ENCODE assay signal across 8 mouse cellular contexts in the genomic region with DNA sequence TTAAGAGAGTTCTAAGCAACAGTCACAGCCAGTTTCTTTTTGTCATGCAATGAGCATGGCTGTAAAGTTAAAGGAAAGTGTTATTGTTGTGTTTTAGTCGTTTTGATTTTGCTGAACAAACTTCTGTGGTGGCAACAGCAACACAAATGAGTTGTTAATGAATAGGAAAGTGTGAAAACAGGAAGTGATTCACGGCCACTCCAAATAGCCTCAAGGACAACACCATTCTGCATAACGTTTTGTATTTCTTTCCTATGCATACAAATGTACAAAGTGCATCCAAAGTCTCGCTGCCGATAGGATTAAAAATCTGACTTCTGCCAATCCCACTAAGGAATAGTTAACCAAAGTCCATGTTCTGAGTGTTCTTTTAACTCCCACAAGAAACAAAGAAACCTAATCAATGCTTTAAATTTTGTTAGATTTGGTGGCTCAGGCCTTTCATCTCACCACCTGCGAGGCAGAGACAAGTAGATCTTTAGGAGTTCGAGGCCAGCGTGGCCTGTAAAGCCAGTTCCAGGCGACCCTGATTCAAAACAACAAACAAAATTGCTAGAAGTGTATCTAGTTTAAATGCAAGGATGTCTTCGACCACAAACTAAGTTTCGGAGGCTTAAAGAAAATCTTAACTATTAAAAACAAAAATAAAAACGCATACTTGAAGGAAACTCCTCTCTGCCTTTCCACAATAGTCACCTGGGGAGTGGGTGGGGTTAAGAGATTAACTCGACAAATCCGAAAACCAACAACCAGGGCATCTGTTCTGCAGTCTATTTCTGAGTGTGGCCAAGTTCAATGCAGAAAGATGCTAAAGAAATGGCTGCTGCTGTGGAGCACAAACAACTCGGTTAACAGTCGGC. TPM values are rescaled to one million over a fixed set of nuclear protein-coding genes. Genes with fewer than 3 reads are reported as not detected.
DNase-seq lines count a peak whose midpoint lies in the region; ATAC-seq lines count a peak whose summit lies in the region.

No protein-coding gene starts in this region.

- H3K36me3 ChIP-seq in heart, embryonic 14.5 days (ENCODE audit: control insufficient read depth, insufficient read depth, low read length), result peaks cover 18% of the 10 kb centered on the region
- H3K36me3 ChIP-seq in heart, embryonic 15.5 days, result peaks cover 14% of the 10 kb centered on the region
- peaks cover 13% of the 10 kb centered on the region; the same call in 1 of the 2 replicates for H3K36me3 ChIP-seq in lung, embryonic 15.5 days
- peaks cover 17% of the 10 kb centered on the region for H3K36me3 ChIP-seq in stomach, embryonic 16.5 days (ENCODE audit: control insufficient read depth, insufficient read depth, low read length)

- DNase-seq in heart, postnatal 36 days, result no peak
- peak; percentile 14 for DNase-seq in NIH3T3 (ENCODE audit: low read depth)
- no peak for DNase-seq in adrenal gland, adult 18-20 months (ENCODE audit: low spot score in 2 of 2)

- peak overlapping the region; percentile 65 to 70; a peak in 3 of 4 replicates for H3K27ac ChIP-seq in heart, embryonic 14.5 days (replicated peaks in 1 of 2; ENCODE audit: control insufficient read depth in 1 of 2, insufficient read depth in 1 of 2, low read depth in 2 of 2, low read length in 2 of 2)
- peak overlapping the region; percentile 57; the same call in 1 of the 2 replicates for H3K27ac ChIP-seq in heart, embryonic 15.5 days
- H3K27ac ChIP-seq in lung, embryonic 15.5 days, result peak overlapping the region; percentile 55; the same call in 1 of the 2 replicates
- H3K27ac ChIP-seq in stomach, embryonic 16.5 days (ENCODE audit: low read length), result peak overlapping the region; percentile 78

- H3K4me1 ChIP-seq in heart, embryonic 14.5 days (ENCODE audit: control insufficient read depth in 2 of 2, insufficient read depth in 2 of 2, low read length in 2 of 2), result peaks cover 3 to 6% of the 10 kb centered on the region in 2 experiments; a peak in 2 of 4 replicates
- H3K4me1 ChIP-seq in heart, embryonic 15.5 days (replicated peaks), result peaks cover 6% of the 10 kb centered on the region
- peaks cover 8% of the 10 kb centered on the region for H3K4me1 ChIP-seq in lung, embryonic 15.5 days
- no peaks in the 10 kb centered on the region for H3K4me1 ChIP-seq in stomach, embryonic 16.5 days (ENCODE audit: control insufficient read depth, insufficient read depth, low read length)

- ATAC-seq in heart, embryonic 14.5 days (ENCODE audit: insufficient number of reproducible peaks, insufficient read depth, low FRiP score, low read depth), result no peak
- peak; percentile 40; the same call in 1 of the 2 replicates for ATAC-seq in heart, embryonic 15.5 days (replicated peaks; ENCODE audit: insufficient number of reproducible peaks, insufficient read depth, low FRiP score, low read depth)
- ATAC-seq in lung, embryonic 15.5 days (ENCODE audit: borderline replicate concordance, extremely low read depth, low FRiP score, low TSS enrichment), result no peak
- ATAC-seq in stomach, embryonic 16.5 days (ENCODE audit: insufficient read depth, low FRiP score), result no peak; the same call in 1 of the 2 replicates
- ATAC-seq in inflammation-experienced regulatory T-cells, adult 6 months, result no peak

- peak overlapping the region; percentile 79 for H3K4me2 ChIP-seq in heart, embryonic 14.5 days (ENCODE audit: low read length)
- H3K4me2 ChIP-seq in heart, embryonic 15.5 days, result peak overlapping the region; percentile 69
- H3K4me2 ChIP-seq in lung, embryonic 15.5 days, result peak overlapping the region; percentile 56
- H3K4me2 ChIP-seq in stomach, embryonic 16.5 days (ENCODE audit: low read depth, low read length), result peak overlapping the region; percentile 66

- H3K9ac ChIP-seq in heart, embryonic 14.5 days (ENCODE audit: low read length), result peak overlapping the region; percentile 87
- peak overlapping the region; percentile 83 for H3K9ac ChIP-seq in heart, embryonic 15.5 days
- peak overlapping the region; percentile 80 for H3K9ac ChIP-seq in lung, embryonic 15.5 days
- H3K9ac ChIP-seq in stomach, embryonic 16.5 days (ENCODE audit: low read length), result peak overlapping the region; percentile 81

- intact Hi-C loops in heart, postnatal 36 days (cut with DNase I), result no loop called here

- 21% methylated on average over 16 of the region's 16 CpGs for WGBS in heart, embryonic 14.5 days
- 21% methylated on average over 16 of the region's 16 CpGs for WGBS in heart, embryonic 15.5 days
- WGBS in lung, embryonic 15.5 days, result 22% methylated on average over 16 of the region's 16 CpGs
- WGBS in stomach, embryonic 16.5 days, result 21% methylated on average over 16 of the region's 16 CpGs

- H3K4me3 ChIP-seq in heart, embryonic 14.5 days (ENCODE audit: control insufficient read depth in 1 of 2, insufficient read depth in 1 of 2, low read depth in 1 of 2, low read length in 2 of 2), result peak overlapping the region; percentile 88 to 99
- peak overlapping the region; percentile 95 for H3K4me3 ChIP-seq in heart, embryonic 15.5 days
- H3K4me3 ChIP-seq in lung, embryonic 15.5 days, result peak overlapping the region; percentile 91
- peak overlapping the region; percentile 94 for H3K4me3 ChIP-seq in stomach, embryonic 16.5 days (replicated peaks; ENCODE audit: low read length)

- H3K9me3 ChIP-seq in heart, embryonic 14.5 days (ENCODE audit: control insufficient read depth, low read length), result no peaks in the 10 kb centered on the region
- no peaks in the 10 kb centered on the region for H3K9me3 ChIP-seq in heart, embryonic 15.5 days (replicated peaks)
- H3K9me3 ChIP-seq in lung, embryonic 15.5 days, result no peaks in the 10 kb centered on the region
- no peaks in the 10 kb centered on the region for H3K9me3 ChIP-seq in stomach, embryonic 16.5 days (replicated peaks; ENCODE audit: control insufficient read depth, low read length)

- H3K27me3 ChIP-seq in heart, embryonic 14.5 days (ENCODE audit: control insufficient read depth, insufficient read depth, low read length), result no peaks in the 10 kb centered on the region
- no peaks in the 10 kb centered on the region for H3K27me3 ChIP-seq in heart, embryonic 15.5 days
- H3K27me3 ChIP-seq in lung, embryonic 15.5 days, result no peaks in the 10 kb centered on the region
- H3K27me3 ChIP-seq in stomach, embryonic 16.5 days (ENCODE audit: control insufficient read depth, insufficient read depth, low read length), result no peaks in the 10 kb centered on the region

RNA-seq across cellular contexts. Expression of a gene that starts 0.7 kb away (rescaled TPM):
- polyA plus RNA-seq in heart, embryonic 14.5 days (2014; fragmentation: Nextera tagmentation; extraction: Ambion mirVana), result 48.8 and 51.8 TPM in 2 replicates
- total RNA-seq in heart, postnatal 36 days (2021), result 10 to 100 TPM; 13.8 to 15.2 TPM
- 42.5 and 49.2 TPM in 2 replicates for polyA plus RNA-seq in heart, embryonic 15.5 days (2015; fragmentation: Nextera tagmentation; extraction: Ambion mirVana)
- polyA plus RNA-seq in lung, embryonic 15.5 days (2015; fragmentation: Nextera tagmentation; extraction: Ambion mirVana), result 69.0 and 74.1 TPM in 2 replicates
- polyA plus RNA-seq in stomach, embryonic 16.5 days (2015; fragmentation: Nextera tagmentation; extraction: Ambion mirVana), result 58.5 and 61.4 TPM in 2 replicates
- polyA plus RNA-seq in inflammation-experienced regulatory T-cells, adult 6 months (2017; shearing (Covaris generic)), result 100 to 1,000 TPM in 2 of 3 experiments, 10 to 100 TPM in 1; 98.6 to 131 (median 123) TPM
- total RNA-seq in adrenal gland, adult 18-20 months (2021), result 10 to 100 TPM; 29.0 to 35.5 TPM

RNA-seq across cellular contexts. Expression of a gene that starts 22.9 kb away (rescaled TPM):
- polyA plus RNA-seq in heart, embryonic 14.5 days (2014; fragmentation: Nextera tagmentation; extraction: Ambion mirVana), result not detected in 2 replicates
- total RNA-seq in heart, postnatal 36 days (2021), result not detected
- not detected in 2 replicates for polyA plus RNA-seq in heart, embryonic 15.5 days (2015; fragmentation: Nextera tagmentation; extraction: Ambion mirVana)
- not detected in 2 replicates for polyA plus RNA-seq in lung, embryonic 15.5 days (2015; fragmentation: Nextera tagmentation; extraction: Ambion mirVana)
- polyA plus RNA-seq in stomach, embryonic 16.5 days (2015; fragmentation: Nextera tagmentation; extraction: Ambion mirVana), result not detected in 2 replicates
- polyA plus RNA-seq in inflammation-experienced regulatory T-cells, adult 6 months (2017; shearing (Covaris generic)), result not detected
- not detected for total RNA-seq in adrenal gland, adult 18-20 months (2021)

RNA-seq across cellular contexts. Expression of a gene that starts 23.0 kb away (rescaled TPM):
- polyA plus RNA-seq in heart, embryonic 14.5 days (2014; fragmentation: Nextera tagmentation; extraction: Ambion mirVana), result 42.4 and 46.0 TPM in 2 replicates
- total RNA-seq in heart, postnatal 36 days (2021), result 10 to 100 TPM; 14.3 to 15.7 TPM
- 36.5 and 37.5 TPM in 2 replicates for polyA plus RNA-seq in heart, embryonic 15.5 days (2015; fragmentation: Nextera tagmentation; extraction: Ambion mirVana)
- polyA plus RNA-seq in lung, embryonic 15.5 days (2015; fragmentation: Nextera tagmentation; extraction: Ambion mirVana), result 60.8 and 61.2 TPM in 2 replicates
- polyA plus RNA-seq in stomach, embryonic 16.5 days (2015; fragmentation: Nextera tagmentation; extraction: Ambion mirVana), result 56.4 and 62.2 TPM in 2 replicates
- 100 to 1,000 TPM in 2 of 3 experiments, 10 to 100 TPM in 1; 75.1 to 115 (median 101) TPM for polyA plus RNA-seq in inflammation-experienced regulatory T-cells, adult 6 months (2017; shearing (Covaris generic))
- 10 to 100 TPM; 21.0 to 22.7 TPM for total RNA-seq in adrenal gland, adult 18-20 months (2021)

RNA-seq across cellular contexts. Expression of a gene that starts 39.7 kb away (rescaled TPM):
- polyA plus RNA-seq in heart, embryonic 14.5 days (2014; fragmentation: Nextera tagmentation; extraction: Ambion mirVana), result not detected in 2 replicates
- not detected for total RNA-seq in heart, postnatal 36 days (2021)
- not detected in 2 replicates for polyA plus RNA-seq in heart, embryonic 15.5 days (2015; fragmentation: Nextera tagmentation; extraction: Ambion mirVana)
- polyA plus RNA-seq in lung, embryonic 15.5 days (2015; fragmentation: Nextera tagmentation; extraction: Ambion mirVana), result not detected in 2 replicates
- polyA plus RNA-seq in stomach, embryonic 16.5 days (2015; fragmentation: Nextera tagmentation; extraction: Ambion mirVana), result not detected in 2 replicates
- polyA plus RNA-seq in inflammation-experienced regulatory T-cells, adult 6 months (2017; shearing (Covaris generic)), result not detected
- total RNA-seq in adrenal gland, adult 18-20 months (2021), result not detected
